In genomic region chr5:146281241-146281818, GRCm38 (mm10) we compare ENCODE assay signal across 16 mouse cellular contexts.
"Had no signal": no experiment of that assay in that cellular context is flagged by ENCODE, and none has a peak within 500 bp of the region (broad histone marks: within the 10 kb centered on the region; RNA-seq: fewer than 3 reads in every experiment).

No protein-coding gene starts in this region.

- H3K4me1 ChIP-seq: lung, embryonic 15.5 days; midbrain, embryonic 10.5 days; midbrain, embryonic 13.5 days had no signal

- H3K9me3 ChIP-seq: lung, embryonic 15.5 days; midbrain, embryonic 10.5 days; midbrain, embryonic 13.5 days had no signal

- DNase-seq: kidney, adult 2 months; kidney, postnatal 10 days; kidney, postnatal 36 days; layer of hippocampus, postnatal 36 days; lung, adult 18-20 months; lung, postnatal 10 days; lung, postnatal 36 days; thymus, adult 18-20 months; thymus, postnatal 25 days had no signal

- H3K27ac ChIP-seq: left cerebral cortex, adult 2 months; lung, embryonic 15.5 days; midbrain, embryonic 10.5 days; midbrain, embryonic 13.5 days had no signal

- H3K4me3 ChIP-seq: left cerebral cortex, adult 2 months; lung, embryonic 15.5 days; midbrain, embryonic 10.5 days; midbrain, embryonic 13.5 days had no signal

- H3K4me2 ChIP-seq: lung, embryonic 15.5 days; midbrain, embryonic 13.5 days had no signal

- H3K9ac ChIP-seq: liver, embryonic 14.5 days; lung, embryonic 15.5 days; midbrain, embryonic 13.5 days had no signal

- H3K27me3 ChIP-seq: lung, embryonic 15.5 days; midbrain, embryonic 13.5 days had no signal

- ATAC-seq: intestine, embryonic 16.5 days; midbrain, embryonic 13.5 days; midbrain, embryonic 16.5 days had no signal
